Mouse (Mus musculus) hematopoietic stem cell, adult 5-6 weeks (primary cell): ENCODE measurements around the gene Gm13276. TPM values are rescaled to one million over a fixed set of nuclear protein-coding genes. Genes with fewer than 3 reads are reported as not detected.
"Not testable (repeated sequence)": the region's sequence is repeated elsewhere in the genome, so short reads cannot be mapped to it uniquely, and the experiment has no call there.

ENCODE experiments used
- ATAC-seq, 2 experiments: fragments of 125-278 bp in 1 of 2; replicated peaks in 1 of 2; 2 replicates each; pipeline ENCODE4 v1.8.0; 2016 to 2017; ENCODE audit warnings: inconsistent platforms in 2 of 2, mild to moderate bottlenecking in 2 of 2, moderate number of reproducible peaks in 2 of 2, low read depth in 1 of 2, moderate TSS enrichment in 1 of 2; ENCODE audit not compliant: low FRiP score in 2 of 2, poor library complexity in 2 of 2, severe bottlenecking in 2 of 2, insufficient read depth in 1 of 2, low TSS enrichment in 1 of 2
- total RNA-seq: library from RNA; stranded (forward); fragments of 172-1452, 232-1000 nt; gene quantifications from 2 replicates; pipeline ENCODE4 v1.2.3, GENCODE M21; 2017

Gm13276 gene
- not detected in 2 replicates for total RNA-seq

DNA sequence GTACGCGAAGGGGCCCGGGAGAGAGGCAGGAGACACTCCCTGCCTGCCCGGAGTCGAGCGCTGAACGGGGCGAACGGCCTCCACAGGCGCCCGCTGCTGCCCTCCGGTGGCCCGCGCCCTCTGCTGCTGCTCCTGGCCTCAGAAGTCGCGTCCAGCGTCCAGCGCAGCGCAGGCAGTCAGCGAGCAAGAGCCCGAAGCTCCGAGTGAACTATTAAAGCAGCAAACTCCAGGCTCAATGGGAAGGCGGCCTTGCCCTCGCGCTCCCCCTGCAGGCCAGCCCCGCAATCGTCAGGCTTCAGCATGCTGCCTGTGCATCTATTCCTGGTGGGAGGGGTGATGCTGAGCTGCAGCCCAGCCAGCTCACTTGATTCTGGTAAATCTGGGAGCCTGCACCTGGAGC lies at the start of gene Gm13276:
Gm13276 (plus strand) TSS at position 301 of the 400 bp plus-strand sequence.
- ATAC-seq: not testable (repeated sequence)

GRCm38 (mm10) chr4:88738480-88738879 lies 47.0 kb upstream of the Gm13276 start:
- peak in 1 of 2 experiments; percentile 84; a peak in 2 of 4 replicates for ATAC-seq

GRCm38 (mm10) chr4:88739036-88739435 lies 46.5 kb upstream of the Gm13276 start:
- ATAC-seq: no peak; a peak in 1 of 4 replicates

DNA sequence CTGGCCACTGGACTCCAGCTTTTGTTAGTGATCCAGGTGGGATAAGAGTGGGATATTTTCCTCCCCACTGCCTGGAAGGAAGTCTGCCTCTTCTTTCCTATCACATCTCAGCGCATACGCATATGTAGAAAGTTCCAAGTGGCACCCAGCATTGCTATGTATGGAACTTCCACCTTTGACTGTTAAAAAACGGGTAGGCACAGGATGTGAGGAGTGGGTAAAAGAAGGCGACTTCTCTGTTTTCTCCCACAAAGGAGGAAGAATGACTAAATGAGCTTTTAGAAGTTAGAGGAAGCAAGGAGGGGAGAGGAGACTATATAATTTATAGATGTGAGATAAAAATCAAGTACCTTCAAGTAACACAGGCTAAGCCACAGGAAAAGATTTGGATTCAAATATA lies 44.1 kb upstream of the Gm13276 start:
- peak; percentile 52 to 60; a peak in 3 of 4 replicates for ATAC-seq

DNA sequence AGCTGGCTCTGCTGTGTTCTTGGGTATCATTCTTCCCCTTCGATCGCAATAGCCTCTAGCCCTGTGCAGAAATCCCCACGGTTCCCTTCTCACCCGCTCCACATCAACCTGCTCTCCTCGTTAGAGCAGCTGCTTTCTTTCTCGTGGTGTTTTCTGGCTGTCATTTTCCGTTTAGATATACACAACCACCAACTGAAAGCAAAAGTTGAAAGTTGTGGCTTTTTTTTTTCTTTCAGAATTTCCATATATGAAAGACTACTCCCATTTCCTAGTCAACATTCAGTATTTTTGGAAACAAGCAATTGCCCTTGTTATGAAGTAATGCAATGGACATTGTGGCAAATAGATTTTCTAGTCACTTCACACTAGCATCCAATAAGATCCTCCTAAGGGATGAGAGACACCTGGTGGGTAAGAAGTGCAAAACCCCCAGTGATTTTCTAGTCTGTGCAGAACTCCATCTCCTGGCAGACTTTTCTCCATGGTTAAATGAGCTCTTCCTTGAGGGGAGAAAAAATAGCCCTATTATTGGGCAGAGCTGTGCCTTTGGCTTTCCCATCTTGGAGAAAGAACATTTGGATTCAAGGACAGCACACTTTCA lies 42.6 kb upstream of the Gm13276 start:
- ATAC-seq: peak; percentile 9 to 16; a peak in 1 of 4 replicates

DNA sequence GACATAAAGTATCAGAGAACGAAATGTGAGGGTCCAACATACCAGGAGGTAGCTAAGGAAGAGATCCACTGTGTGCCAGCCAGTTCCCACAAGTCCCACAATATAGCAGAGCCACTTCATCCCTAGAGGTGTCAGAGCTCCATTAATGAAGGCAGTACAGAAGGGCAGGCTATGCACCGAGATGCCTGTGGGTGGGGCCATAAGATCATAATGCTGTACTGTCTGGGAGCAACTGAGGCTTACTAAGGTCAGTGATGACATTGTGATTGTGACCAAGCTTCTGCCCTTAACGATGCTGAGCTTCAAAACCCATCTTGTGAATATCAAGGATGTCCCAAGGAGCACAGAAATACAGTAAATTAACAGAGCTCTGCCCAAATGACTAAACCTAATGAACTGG lies 41.3 kb upstream of the Gm13276 start:
- no peak for ATAC-seq

- ATAC-seq: no peak
Observed at GRCm38 (mm10) chr4:88749926-88750325, 35.6 kb upstream of the Gm13276 start.

DNA sequence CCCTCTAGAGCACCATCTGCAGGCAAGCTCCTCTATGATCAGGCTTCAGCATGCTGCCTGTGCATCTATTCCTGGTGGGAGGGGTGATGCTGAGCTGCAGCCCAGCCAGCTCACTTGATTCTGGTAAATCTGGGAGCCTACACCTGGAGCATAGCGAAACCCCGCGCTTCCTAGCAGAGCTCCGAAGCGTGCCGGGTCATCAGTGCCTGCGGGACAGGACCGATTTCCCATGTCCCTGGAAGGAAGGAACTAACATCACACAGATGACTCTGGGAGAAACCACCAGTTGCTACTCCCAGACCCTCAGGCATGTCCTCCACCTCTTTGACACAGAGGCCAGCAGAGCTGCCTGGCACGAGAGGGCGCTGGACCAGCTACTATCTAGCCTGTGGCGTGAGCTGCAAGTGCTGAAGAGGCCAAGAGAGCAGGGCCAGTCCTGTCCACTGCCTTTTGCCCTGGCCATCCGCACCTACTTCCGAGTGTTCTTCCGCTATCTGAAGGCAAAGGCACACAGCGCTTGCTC lies 30.6 kb upstream of the Gm13276 start, which contains the start of gene Gm13271:
Gm13271 (plus strand) TSS at position 51 of the 523 bp plus-strand sequence.
- not testable (repeated sequence) for ATAC-seq

GRCm38 (mm10) chr4:88756581-88757513 lies 28.7 kb upstream of the Gm13276 start:
- ATAC-seq: not testable (repeated sequence)

- peak; percentile 100 for ATAC-seq
Observed at GRCm38 (mm10) chr4:88757628-88758031, 27.9 kb upstream of the Gm13276 start.

DNA sequence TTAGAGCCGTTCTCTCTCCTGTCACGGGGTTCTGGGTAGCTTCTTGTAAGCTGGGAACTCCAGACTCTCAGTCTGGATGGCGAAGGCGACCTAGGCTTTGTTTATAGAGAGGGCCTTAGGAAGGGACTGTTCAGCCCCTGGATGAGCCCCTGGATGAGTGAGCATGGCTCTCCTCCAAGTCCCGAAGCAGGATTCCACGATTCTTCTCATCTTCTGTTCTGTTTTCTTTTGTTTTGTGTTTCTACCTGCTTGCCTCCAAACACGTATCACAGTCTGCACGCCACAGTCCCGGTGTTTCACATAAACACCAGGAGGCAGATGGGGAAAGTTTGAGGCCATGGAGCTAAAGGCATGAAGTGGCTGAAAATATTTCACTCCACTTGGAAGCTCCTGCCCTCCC lies 26.8 kb upstream of the Gm13276 start:
- not testable (repeated sequence) for ATAC-seq

DNA sequence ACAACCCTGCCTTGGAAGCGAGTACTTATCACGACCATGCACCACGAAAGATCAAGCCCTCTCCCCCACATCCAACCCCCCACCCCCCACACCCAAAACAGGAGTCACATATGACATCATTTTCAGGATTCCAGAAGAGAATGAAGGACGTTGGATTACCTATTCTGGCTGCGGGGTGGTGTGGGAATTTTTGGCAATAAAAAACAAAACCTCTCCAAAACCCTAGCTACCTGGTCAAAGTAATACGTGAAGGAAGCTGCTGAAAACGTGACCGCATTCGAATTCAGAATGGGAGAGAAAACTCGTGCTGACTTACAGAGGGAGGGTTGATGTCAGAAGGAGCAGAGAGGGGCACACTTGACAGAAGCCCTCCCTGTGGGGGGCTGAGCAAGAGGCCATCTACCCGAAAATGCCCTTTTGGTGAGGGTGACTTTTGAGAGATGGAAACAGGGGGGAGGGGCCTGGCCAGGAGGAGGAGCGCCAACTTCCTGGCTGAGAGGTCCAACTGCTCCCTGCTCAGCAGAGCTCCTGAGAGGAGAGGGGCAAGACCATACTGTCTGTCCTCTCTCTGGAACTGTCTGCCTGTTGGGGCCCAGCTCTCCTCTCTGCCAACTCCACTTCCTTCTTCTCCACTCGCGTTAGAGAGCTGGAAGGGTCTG lies 25.8 kb upstream of the Gm13276 start, which contains the start of gene Gm13283:
Gm13283 (plus strand) TSS at position 510 of the 659 bp plus-strand sequence.
- not testable (repeated sequence) for ATAC-seq

DNA sequence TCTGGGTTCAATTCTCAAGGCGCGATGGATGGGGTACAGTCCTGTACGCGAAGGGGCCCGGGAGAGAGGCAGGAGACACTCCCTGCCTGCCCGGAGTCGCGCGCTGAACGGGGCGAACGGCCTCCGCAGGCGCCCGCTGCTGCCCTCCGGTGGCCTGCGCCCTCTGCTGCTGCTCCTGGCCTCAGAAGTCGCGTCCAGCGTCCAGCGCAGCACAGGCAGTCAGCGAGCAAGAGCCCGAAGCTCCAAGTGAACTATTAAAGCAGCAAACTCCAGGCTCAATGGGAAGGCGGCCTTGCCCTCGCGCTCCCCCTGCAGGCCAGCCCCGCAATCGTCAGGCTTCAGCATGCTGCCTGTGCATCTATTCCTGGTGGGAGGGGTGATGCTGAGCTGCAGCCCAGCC lies 25.1 kb upstream of the Gm13276 start:
- ATAC-seq: not testable (repeated sequence)

- not testable (repeated sequence) for ATAC-seq
Observed at GRCm38 (mm10) chr4:88761776-88762175, 23.7 kb upstream of the Gm13276 start.

DNA sequence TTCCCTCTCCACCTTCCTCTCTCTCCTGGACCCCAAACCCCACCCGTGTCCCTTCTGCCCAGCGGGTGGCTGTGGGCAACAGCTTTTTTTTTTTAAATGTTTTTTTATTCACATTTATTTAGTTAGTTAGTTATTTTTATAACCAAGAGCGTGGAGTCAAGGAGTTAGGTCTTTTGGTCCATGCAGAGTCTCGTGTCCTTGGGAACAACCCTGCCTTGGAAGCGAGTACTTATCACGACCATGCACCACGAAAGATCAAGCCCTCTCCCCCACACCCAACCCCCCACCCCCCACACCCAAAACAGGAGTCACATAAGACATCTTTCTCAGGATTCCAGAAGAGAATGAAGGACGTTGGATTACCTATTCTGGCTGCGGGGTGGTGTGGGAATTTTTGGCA lies 23.2 kb upstream of the Gm13276 start:
- not testable (repeated sequence) for ATAC-seq

DNA sequence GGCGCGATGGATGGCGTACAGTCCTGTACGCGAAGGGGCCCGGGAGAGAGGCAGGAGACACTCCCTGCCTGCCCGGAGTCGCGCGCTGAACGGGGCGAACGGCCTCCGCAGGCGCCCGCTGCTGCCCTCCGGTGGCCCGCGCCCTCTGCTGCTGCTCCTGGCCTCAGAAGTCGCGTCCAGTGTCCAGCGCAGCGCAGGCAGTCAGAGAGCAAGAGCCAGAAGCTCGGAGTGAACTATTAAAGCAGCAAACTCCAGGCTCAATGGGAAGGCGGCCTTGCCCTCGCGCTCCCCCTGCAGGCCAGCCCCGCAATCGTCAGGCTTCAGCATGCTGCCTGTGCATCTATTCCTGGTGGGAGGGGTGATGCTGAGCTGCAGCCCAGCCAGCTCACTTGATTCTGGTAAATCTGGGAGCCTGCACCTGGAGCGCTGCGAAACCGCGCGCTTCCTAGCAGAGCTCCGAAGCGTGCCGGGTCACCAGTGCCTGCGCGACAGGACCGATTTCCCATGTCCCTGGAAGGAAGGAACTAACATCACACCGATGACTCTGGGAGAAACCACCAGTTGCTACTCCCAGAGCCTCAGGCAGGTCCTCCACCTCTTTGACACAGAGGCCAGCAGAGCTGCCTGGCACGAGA lies 22.0 kb upstream of the Gm13276 start:
- peak; percentile 73 to 85; a peak in 2 of 4 replicates for ATAC-seq

- ATAC-seq: not testable (repeated sequence)
Observed at GRCm38 (mm10) chr4:88773534-88773933, 12.0 kb upstream of the Gm13276 start, which contains the start of gene Gm13290. Gene Gm13290 (plus strand): TSS chr4:88773834.
